Mouse (Mus musculus) lung, adult 2 months (tissue): ENCODE results near the gene Grip2. TPM values are rescaled to one million over a fixed set of nuclear protein-coding genes. Genes with fewer than 3 reads are reported as not detected.

ENCODE experiments used
- DNase-seq: peaks from one replicate; pipeline ENCODE4 v3.0.0; 2022
- H3K4me1 ChIP-seq: fragments of 200-500 bp; 2 replicates; pipeline ENCODE4 v1.6.1; 2011; ENCODE audit warnings: low read length; ENCODE audit not compliant: control insufficient read depth, insufficient read depth
- H3K4me3 ChIP-seq: fragments of 200-500 bp; replicated peaks from 2 replicates; pipeline ENCODE3; 2011; ENCODE audit warnings: low read depth, mild to moderate bottlenecking, control low read depth, low read length; ENCODE audit errors: extremely low read depth
- CTCF ChIP-seq: fragments of 200-500 bp; IDR thresholded peaks from 2 replicates; pipeline ENCODE4 v1.5.1; 2011; ENCODE audit warnings: mild to moderate bottlenecking, low read length, control low read depth; ENCODE audit not compliant: insufficient read depth
- POLR2A ChIP-seq: fragments of 200-500 bp; IDR thresholded peaks from 2 replicates; pipeline ENCODE4 v1.6.1; 2011; ENCODE audit warnings: low read depth, mild to moderate bottlenecking, control low read depth, low read length, borderline replicate concordance; ENCODE audit errors: extremely low read depth
- WGBS: fragments of 180-500 bp; shearing (Covaris S2); methylation state at CpG from one replicate; pipeline ENCODE4 v1.1.7; 2018; 5-methylcytosine and 5-hydroxymethylcytosine counted together
- polyA plus RNA-seq: library from polyadenylated mRNA; depleted of rRNA; stranded (reverse); fragments of >200 nt; gene quantifications from 2 replicates; pipeline ENCODE4 v1.2.3, GENCODE M21; 2012

The Grip2 gene
- polyA plus RNA-seq, 1 experiment, result 2.1 TPM

DNA sequence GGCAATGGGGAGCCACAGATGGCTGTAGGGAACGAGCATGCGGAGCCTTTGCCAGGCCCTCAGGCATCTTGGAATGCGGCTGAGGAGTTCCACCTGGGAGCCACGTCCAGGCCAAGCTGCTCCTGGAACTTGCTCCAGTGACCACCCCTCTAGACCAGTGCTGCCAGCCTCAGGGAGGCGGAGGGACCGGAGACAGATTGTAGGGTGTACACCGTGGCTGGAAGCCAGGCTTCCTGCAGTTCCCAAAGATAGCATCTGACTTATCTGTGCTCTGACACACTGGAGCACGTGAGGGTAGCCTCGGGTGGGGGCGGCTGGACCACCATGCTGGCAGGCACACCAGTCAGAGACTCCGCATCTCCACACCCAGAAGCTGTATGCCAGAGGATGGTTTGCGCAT, 28.6 kb downstream of the Grip2 start:
- H3K4me3 ChIP-seq, result no peak overlapping the region
- no peak for TF ChIP-seq POLR2A
- TF ChIP-seq CTCF, result no peak
- 40% methylated on average over 12 of the region's 12 CpGs for WGBS
- H3K4me1 ChIP-seq, result no peaks in the 10 kb centered on the region
- DNase-seq, result no peak

DNA sequence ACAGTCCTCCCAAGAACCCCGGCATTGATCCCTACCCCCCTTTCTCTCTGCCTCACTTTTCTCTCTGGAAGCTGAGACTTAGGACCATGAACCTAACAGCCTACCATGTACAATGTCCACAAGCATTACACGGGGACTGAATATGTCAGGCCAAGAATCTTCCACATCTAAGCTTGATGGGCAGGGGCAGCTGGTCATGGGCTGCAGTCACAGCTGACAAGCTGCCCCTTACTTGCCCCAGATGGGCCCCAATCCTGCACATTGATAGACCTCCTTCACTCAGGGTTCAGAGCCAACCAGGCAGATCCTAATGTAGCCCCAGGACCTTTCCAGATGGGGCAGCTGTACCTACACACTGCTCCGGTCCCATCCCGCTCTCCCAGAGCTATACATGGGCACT, 30.3 kb downstream of the Grip2 start:
- TF ChIP-seq POLR2A (no peak), CTCF (no peak)
- 87% methylated on average over 4 of the region's 4 CpGs for WGBS
- no peak overlapping the region for H3K4me3 ChIP-seq
- DNase-seq, result no peak
- H3K4me1 ChIP-seq, result no peaks in the 10 kb centered on the region

DNA sequence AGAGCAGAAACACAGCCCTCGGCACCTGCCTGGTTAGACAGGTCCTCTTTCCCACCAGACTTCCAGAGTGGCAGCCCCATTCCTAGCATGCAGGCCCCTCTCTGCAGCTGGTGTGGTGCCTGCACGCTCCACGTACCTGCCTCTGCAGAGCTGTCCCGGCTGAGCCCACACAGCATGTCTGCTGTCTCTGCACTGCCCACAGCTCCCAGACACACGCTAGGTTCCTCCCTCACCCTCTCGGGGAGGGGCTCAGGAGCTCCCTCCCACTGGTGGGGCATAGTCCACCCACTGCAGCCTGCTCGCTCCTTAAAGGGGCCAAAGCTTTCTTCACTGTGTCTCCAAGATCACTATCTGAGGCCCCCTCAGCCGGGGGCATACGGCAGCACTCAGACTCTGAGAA, 31.0 kb downstream of the Grip2 start:
- TF ChIP-seq CTCF (no peak), POLR2A (no peak)
- 56% methylated on average over 9 of the region's 9 CpGs for WGBS
- DNase-seq, result no peak
- H3K4me1 ChIP-seq, result no peaks in the 10 kb centered on the region
- H3K4me3 ChIP-seq, result no peak overlapping the region

DNA sequence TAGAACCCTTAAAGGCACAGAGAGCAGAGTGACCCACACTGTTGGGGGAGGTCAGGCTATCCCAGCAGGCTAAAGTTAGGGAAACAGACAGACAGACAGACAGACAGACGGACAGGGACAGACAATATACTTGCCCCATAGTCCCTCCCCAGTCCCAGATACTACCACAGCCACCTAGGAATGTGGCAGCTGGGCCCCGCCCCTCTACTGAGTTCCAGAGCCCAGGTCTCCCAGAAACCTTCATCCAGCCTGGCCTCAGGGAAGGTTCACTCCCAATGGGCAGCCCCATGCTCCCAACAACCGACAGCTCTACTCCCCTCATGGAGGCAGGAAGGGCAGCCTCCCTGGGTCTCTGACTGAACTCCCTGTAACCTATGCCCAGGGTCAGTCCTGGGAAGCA, 31.4 kb downstream of the Grip2 start:
- 57% methylated on average over 3 of the region's 3 CpGs for WGBS
- Histone ChIP-seq H3K4me1 (no peaks in the 10 kb centered on the region), H3K4me3 (no peak overlapping the region)
- TF ChIP-seq CTCF, result no peak
- TF ChIP-seq POLR2A, result no peak
- DNase-seq, result no peak

DNA sequence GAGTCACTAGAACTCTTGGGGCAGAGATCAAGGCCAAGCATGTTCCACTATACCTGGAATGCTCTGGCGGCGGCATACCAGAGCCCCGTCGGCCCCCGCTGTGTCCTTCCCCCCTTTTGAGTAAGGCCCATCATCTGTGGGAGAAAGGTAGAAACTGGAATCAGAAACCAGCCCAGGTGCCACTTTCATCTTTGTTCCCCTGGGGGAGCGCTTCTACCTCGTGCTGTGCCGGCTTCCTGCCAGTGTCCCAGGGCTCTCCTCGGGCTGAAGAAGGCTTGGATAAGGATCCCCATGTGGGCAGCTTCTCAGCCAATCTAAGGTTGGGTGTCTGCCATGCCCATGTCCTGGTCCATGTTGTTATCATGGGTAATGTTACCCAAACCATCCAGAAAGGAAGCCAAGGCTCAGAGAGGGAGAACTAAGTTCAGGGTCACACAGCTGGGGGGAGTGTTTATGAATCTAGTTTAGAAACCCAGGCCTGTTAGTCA, 38.7 kb downstream of the Grip2 start:
- TF ChIP-seq POLR2A (no peak), CTCF (no peak)
- no peak overlapping the region for H3K4me3 ChIP-seq
- H3K4me1 ChIP-seq, result no peaks in the 10 kb centered on the region
- no peak for DNase-seq
- 76% methylated on average over 9 of the region's 9 CpGs for WGBS

DNA sequence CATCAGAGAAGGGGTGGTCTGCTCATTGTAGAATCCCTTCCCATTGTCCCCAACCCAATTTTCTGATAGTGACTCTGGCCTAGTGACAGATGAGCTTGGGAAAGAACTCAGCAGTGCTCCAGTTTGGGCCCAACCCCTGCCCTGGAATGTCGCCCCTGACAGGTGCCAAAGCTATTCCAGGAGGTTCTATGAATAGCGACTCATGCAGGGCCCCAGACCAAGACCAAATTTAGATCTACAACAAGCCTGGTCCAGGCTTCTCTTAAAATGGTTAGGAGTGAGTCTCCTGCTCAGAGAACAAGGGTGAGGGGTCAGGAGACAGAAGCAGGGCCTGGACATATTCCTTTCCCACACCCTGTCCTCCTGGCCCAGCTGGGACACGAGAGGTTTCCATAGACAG, 42.0 kb downstream of the Grip2 start:
- no peak overlapping the region for H3K4me3 ChIP-seq
- H3K4me1 ChIP-seq, result no peaks in the 10 kb centered on the region
- DNase-seq, result no peak
- WGBS, result 61% methylated on average over 3 of the region's 3 CpGs
- no peak for TF ChIP-seq POLR2A
- no peak for TF ChIP-seq CTCF

GRCm38 (mm10) chr6:91779206-91779605, 47.8 kb downstream of the Grip2 start:
- no peak overlapping the region for H3K4me3 ChIP-seq
- DNase-seq, result no peak
- no peaks in the 10 kb centered on the region for H3K4me1 ChIP-seq
- TF ChIP-seq POLR2A, result no peak
- TF ChIP-seq CTCF, result no peak
- 38% methylated on average over 9 of the region's 9 CpGs for WGBS

- peak; percentile 44 for DNase-seq
These were observed 50.5 kb downstream of the Grip2 start for GRCm38 (mm10) chr6:91776543-91776942.

DNA sequence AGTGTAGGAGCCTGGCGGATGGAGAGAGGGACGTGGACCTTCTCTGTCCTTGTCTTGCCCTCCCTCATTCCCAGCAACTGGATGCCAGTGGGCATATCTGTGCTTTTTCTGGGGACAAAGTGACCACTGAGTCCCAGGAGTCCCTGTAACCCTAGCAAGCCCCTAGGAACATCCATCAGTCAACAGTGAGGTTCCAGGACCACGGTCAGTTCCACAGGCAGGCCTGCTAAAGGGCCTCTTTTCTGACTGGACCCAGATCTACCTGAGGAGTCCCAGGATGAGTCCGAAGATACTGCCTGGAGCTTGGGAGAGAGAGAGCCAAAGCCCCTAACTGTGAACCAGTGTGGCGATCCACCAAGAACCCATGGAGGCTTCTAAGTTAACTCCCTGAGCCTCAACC, 53.1 kb downstream of the Grip2 start:
- WGBS, result 61% methylated on average over 5 of the region's 5 CpGs
- TF ChIP-seq CTCF (no peak), POLR2A (no peak)
- DNase-seq, result no peak

More at GRCm38 (mm10) chr6:91776543-91776942, 50.5 kb downstream of the Grip2 start:
- H3K4me1 ChIP-seq, result no peaks in the 10 kb centered on the region
- TF ChIP-seq CTCF (peak; percentile 73), POLR2A (no peak)
- 11% methylated on average over 9 of the region's 9 CpGs for WGBS
- H3K4me3 ChIP-seq, result no peak overlapping the region

DNA sequence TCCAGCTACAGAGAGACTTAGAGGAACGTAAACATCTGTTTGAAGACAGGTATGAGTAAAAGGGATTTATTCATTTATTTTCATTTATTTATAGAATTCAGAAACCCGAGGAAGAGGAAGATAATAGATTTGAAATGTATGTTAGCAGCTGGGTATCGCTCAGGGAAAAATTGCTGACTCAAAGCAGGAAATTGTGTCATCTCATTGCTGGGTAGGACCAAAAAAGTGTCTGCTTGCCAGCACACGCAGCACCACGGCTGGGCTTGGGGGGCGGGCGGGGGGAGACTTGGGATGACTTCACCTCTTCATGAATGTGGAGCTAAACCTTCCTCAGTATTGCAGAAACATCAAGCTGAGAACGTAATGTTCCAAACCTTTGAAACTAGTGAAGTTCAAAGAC, 59.5 kb downstream of the Grip2 start:
- TF ChIP-seq CTCF (no peak), POLR2A (no peak)
- H3K4me3 ChIP-seq, result no peak overlapping the region
- WGBS, result 43% methylated on average over 8 of the region's 8 CpGs
- no peak for DNase-seq
- no peaks in the 10 kb centered on the region for H3K4me1 ChIP-seq

More for the DNA sequence above, 53.1 kb downstream of the Grip2 start:
- Histone ChIP-seq H3K4me3 (no peak overlapping the region), H3K4me1 (no peaks in the 10 kb centered on the region)

DNA sequence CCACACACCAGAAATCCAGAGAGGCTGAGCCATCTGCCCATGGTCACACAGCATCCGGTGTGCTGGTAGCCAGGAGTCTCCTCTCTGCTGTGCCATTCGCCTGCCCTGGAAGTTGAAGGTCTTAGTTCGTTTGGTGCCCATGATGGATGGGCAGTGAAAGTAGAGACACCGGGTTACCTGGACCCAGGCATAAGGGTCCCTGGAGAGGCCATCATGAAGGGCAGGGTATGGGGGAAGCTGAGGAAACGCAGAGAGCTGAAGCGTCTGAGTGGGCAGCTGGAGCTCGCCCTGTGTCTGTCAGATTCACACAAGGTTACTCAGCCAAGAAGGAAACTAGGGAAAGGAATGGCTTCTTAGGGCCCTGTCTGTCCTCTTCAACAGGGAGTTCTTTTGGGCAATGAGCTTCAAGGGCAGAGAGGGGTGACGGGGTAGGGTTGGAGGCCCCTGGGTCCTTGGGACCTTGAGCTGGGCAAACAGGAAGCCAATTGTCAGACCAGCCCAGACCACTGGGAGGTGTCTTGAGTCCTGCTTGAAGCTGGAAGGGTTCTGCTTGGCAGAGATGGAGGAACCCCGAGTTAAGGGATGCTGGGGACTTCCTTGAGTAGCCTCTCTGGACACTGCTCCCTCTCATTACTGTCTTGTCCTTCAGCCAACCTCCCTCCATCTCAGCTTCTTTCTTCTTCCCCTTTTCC, 64.9 kb downstream of the Grip2 start:
- no peak for DNase-seq
- TF ChIP-seq POLR2A, result no peak
- TF ChIP-seq CTCF, result peak; percentile 32; the same call in 1 of the 2 replicates
- Histone ChIP-seq H3K4me3 (no peak overlapping the region), H3K4me1 (no peaks in the 10 kb centered on the region)
- 75% methylated on average over 9 of the region's 9 CpGs for WGBS
